Mouse (Mus musculus) bone marrow macrophage, adult 2 months (primary cell): Measurements from ENCODE around the gene Ovol1. TPM values are rescaled to one million over a fixed set of nuclear protein-coding genes. Genes with fewer than 3 reads are reported as not detected.
A peak's percentile ranks its signal among the peaks of the same experiment; 100 is the strongest.

ENCODE experiments used
- H3K27ac ChIP-seq: 2 replicates; pipeline ENCODE4 v1.5.1; 2012; ENCODE audit warnings: low read depth, low read length; ENCODE audit not compliant: insufficient read depth
- H3K4me1 ChIP-seq: 2 replicates; pipeline ENCODE4 v1.6.1; 2012; ENCODE audit warnings: low read length; ENCODE audit not compliant: control insufficient read depth, insufficient read depth
- H3K4me3 ChIP-seq: 2 replicates; pipeline ENCODE4 v1.5.1; 2012; ENCODE audit warnings: mild to moderate bottlenecking, low read length, moderate library complexity; ENCODE audit not compliant: insufficient read depth
- CTCF ChIP-seq: IDR thresholded peaks from 2 replicates; pipeline ENCODE4 v1.5.1; 2012; ENCODE audit warnings: low read depth, mild to moderate bottlenecking, low read length, moderate library complexity
- POLR2A ChIP-seq: IDR thresholded peaks from 2 replicates; pipeline ENCODE4 v1.6.1; 2012; ENCODE audit warnings: mild to moderate bottlenecking, low read depth, low read length, borderline replicate concordance
- polyA plus RNA-seq: library from polyadenylated mRNA; stranded (reverse); fragments of >200 nt; gene quantifications from 2 replicates; pipeline ENCODE4 v1.2.4, GENCODE M21; 2012; ENCODE audit not compliant: missing spikeins, insufficient read depth, insufficient read length

Ovol1 gene
- polyA plus RNA-seq, 1 experiment, result not detected

DNA sequence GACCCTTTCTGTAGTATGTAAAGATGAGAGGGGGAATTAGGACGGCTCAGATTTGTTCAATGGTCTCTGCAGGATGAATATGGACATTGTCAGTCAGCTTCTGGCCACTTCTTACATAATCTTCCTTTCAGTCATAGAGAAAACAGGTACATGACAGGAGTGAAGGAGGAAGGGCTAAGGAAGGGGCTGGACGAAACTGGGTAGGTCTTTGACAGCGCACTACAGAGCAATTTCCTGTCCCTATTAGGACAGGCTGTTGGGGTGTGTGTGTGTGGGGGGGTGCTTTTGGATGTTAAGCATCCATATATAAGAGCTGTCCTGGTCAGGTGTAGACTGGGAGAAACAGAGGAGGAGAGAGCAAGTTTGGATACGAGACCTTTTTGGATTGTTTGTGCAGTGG, 38.8 kb upstream of the Ovol1 start:
- no peak overlapping the region for H3K27ac ChIP-seq
- H3K4me3 ChIP-seq, result no peak overlapping the region
- no peak for TF ChIP-seq POLR2A
- no peak for TF ChIP-seq CTCF
- peaks cover 15% of the 10 kb centered on the region for H3K4me1 ChIP-seq

DNA sequence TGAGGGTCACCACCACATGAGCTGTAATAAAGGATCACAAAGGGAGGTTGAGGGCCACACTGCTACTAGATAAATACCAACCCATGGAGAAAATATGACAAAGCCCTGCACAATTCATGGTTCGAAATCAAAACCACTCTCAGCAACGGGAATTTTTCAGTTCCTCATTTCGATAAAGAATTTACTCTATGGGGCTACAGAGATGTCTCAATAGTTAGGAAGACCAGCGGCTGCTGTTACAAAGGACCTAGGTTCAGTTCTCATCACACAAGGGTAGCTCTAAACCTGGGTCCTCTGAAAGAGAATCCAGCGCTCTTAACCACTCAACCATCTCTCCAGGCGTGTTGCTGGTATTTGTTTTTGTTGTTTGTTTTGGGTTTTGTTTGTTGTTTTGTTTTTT, 31.4 kb upstream of the Ovol1 start:
- Histone ChIP-seq H3K4me3 (no peak overlapping the region), H3K27ac (no peak overlapping the region), H3K4me1 (peaks cover 7% of the 10 kb centered on the region)
- TF ChIP-seq CTCF (no peak), POLR2A (no peak)

DNA sequence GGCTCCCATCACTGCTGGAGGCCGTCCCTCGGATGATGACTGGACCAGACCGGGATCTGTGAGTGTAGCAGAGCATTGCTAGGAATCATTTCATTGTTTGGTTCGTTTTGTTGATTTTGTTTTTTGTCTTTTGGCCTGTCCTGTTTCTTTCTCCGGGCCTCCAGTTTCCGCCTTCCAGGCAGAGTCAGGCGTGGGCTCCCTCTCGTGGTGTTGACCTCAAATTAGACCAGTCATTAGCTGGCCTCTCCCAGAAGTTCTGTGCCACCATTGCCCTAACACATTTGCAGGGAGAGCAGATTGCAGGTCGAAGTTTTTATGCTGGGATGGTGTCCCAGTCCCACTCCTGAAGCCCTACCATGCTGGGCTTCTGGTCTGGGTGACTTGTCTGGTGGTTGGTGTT, 28.7 kb upstream of the Ovol1 start:
- H3K4me3 ChIP-seq, result no peak overlapping the region
- peaks cover 7% of the 10 kb centered on the region for H3K4me1 ChIP-seq
- no peak for TF ChIP-seq POLR2A
- no peak for TF ChIP-seq CTCF
- H3K27ac ChIP-seq, result no peak overlapping the region

DNA sequence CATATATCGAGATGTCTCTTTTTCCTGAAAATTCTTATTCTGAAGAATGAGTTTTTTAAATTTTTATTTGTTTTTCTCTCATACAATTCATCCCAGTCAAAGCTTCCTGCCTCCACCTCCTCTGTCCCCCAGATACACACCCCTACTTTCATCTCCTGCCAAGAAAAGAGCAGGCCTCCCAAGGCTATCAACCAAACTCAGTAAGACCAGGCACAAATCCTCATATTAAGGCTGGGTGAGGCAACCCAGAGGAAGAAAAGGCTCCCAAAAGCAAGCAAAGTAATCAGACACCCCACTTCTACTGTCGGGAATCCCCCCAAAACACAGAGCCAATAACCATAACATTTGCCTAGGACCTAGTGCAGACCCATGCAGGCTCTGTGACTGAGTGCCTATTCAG, 21.5 kb upstream of the Ovol1 start:
- TF ChIP-seq POLR2A (no peak), CTCF (no peak)
- no peak overlapping the region for H3K27ac ChIP-seq
- no peaks in the 10 kb centered on the region for H3K4me1 ChIP-seq
- no peak overlapping the region for H3K4me3 ChIP-seq

DNA sequence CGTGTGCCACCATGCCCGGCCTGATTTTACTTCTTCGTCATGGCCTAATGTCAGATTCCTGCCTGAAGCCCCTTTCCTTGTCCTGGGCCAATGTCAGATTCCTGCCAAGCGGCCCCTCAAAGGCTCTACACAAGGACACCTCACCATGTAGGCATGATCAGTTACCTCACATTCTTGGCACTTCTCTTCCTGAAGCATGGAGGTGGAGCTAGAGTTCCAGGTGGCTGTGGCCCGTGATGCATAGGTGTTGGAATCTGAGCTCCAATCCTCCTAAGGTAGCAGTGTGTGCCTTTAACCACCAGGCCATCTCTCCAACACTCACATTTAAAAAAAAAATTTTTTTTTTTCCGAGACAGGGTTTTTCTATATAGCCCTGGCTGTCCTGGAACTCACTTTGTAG, 20.3 kb upstream of the Ovol1 start:
- Histone ChIP-seq H3K27ac (no peak overlapping the region), H3K4me1 (0 out of 2 replicates have a peak, but pooled peaks cover under 1% of the 10 kb centered on the region), H3K4me3 (no peak overlapping the region)
- TF ChIP-seq CTCF (no peak), POLR2A (no peak)

DNA sequence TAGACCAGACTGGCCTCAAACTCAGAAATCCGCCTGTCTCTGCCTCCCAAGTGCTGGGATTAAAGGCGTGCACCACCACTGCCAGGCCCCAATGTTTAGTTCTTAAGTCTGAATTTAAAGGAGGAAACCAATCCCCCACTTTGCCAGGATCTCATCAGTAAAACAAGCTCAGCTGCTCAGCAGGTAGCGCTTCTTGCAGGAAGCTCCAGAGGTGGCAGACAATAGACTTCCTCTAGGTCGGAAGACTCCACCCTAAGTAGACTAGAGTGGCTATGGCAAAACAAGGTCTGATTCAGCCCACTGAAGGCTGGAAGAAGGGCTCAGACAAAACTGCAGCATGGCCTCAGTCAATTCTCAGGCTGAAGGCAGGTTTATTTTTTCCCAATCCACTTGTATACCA, 19.5 kb upstream of the Ovol1 start:
- TF ChIP-seq CTCF, result no peak
- TF ChIP-seq POLR2A, result no peak
- Histone ChIP-seq H3K4me1 (peaks cover 5% of the 10 kb centered on the region; the same call in 1 of the 2 replicates), H3K27ac (no peak overlapping the region), H3K4me3 (no peak overlapping the region)

DNA sequence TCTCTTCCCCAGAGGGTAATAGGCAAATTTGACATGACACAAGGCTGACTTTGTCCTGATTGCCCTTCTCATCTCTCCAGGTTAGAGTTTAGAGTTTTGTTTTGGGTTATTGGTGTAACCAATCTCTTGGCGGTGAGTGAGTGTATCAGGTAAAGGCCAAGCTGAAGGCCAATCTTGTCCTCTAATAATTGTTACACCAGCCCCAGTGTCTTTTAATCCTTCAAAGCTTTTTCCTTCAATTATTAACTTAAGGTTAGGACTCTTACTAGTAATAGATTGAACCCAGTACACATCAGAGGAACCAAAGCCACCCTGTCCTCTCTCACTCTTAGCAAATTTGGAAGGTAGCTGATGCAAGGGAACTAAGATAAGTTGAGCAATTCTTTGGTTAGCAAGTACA, 14.9 kb upstream of the Ovol1 start:
- H3K27ac ChIP-seq, result no peak overlapping the region
- H3K4me1 ChIP-seq, result peaks cover 32% of the 10 kb centered on the region
- no peak for TF ChIP-seq POLR2A
- TF ChIP-seq CTCF, result no peak
- H3K4me3 ChIP-seq, result no peak overlapping the region

DNA sequence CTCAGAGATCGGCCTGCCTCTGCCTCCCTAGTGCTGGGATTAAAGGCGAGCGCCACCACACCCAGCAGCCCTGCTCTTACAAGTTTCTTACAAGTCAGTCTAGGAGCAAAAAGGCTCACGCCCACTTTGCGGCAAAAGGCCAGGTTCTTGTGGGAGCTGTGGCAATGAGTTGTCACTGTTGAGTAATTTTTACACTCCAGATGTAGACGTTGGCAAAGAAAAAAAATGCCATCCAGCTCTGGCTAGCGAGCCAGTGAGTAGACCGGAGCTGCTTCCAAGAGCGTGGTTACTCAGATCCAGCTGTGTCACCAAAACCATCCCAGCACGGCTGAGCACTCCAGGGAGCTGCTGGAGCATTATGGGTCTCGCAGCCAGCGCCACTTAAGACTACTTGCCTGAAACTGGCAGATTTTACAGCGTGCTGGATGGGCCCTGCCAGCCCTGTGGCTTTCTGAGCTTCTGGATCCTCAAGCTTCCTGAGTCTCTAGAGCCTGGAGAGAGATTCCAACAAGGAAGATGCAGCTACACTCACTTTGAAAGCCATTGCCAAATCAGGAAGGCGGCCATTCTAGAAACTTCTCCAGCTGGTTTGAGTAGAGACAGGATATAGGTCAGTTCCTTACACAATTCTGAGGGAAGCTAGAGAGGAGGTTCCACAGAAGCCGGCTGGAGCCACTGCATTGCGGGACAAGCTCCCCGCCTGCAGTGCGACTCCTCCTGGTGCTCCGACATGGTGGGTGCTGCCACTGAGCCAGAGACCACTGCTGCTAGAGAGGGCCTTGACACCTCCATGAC, 12.1 kb upstream of the Ovol1 start:
- Histone ChIP-seq H3K4me3 (peak overlapping the region; percentile 31), H3K27ac (peak overlapping the region; percentile 94), H3K4me1 (peaks cover 40% of the 10 kb centered on the region)
- TF ChIP-seq CTCF, result no peak
- no peak for TF ChIP-seq POLR2A

DNA sequence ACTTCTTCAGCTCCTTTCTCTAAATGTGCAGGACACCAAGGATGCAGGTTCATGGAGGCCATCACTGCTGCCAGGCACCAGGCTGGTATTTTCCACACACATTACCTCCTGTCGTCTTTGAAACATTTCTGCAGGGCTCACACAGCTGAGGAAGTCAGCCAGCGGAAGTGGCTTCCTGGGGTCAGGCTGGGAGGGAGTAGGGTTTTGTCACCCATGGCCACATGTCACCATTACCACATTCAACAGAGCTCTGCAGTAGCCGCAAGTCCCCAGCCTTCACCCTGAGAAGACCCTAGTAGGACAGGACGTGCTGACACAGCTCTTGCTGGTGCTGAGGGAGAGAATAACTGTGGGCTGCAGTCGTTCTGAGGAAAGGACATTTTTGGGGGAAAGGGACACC, 11.4 kb upstream of the Ovol1 start:
- TF ChIP-seq CTCF (no peak), POLR2A (no peak)
- Histone ChIP-seq H3K27ac (peak overlapping the region; percentile 94), H3K4me3 (peak overlapping the region; percentile 13), H3K4me1 (peaks cover 40% of the 10 kb centered on the region)

DNA sequence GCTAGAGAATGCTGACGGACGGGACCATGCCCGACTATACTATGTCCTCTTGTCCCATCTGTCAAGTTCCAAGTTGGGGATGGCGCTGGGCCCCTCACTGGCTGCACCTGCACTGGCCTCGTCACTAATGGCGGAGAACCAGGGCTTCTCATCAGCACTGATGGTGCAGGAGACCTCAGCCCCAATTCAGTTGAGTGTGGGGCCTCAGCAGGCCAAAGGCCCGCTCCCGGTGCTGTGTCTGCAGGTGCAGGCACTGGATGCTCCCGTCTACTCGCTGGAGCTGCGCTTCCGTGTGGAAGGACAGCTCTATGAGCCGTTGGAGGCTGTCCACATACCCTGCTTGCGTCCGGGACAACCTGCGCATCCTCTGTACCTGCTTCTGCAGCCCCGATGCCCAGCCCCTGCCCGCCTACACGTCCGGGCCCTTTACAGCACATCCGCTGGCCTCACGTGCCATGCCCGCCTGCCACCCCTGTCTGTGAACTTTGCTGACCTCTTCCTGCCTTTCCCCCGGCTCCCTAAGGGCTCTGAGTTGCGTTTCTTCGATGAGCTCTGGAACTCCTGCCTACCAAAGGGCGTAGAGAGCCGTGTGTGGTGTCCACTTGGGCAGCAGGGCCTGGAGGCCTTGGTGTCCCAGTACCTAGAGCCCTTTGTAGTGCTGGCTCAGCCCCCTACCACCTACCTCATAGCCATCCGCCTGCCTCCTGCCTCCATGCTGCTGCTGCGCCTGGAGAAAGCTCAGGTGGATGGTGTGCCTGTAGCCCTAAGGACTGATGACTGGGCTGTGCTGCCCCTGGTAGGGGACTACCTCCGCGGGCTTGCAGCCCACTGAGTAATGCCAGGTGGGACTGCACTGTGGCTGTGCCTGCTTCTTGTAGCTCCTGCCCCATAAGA, 10.2 kb upstream of the Ovol1 start:
- Histone ChIP-seq H3K27ac (peak overlapping the region; percentile 94), H3K4me1 (peaks cover 37% of the 10 kb centered on the region)

More for the DNA sequence above, 10.2 kb upstream of the Ovol1 start:
- TF ChIP-seq POLR2A (no peak), CTCF (no peak)
- H3K4me3 ChIP-seq, result no peak overlapping the region
